17 mouse cellular contexts compared by ENCODE assay signal in genomic region chr12:34231621-34232150, GRCm38 (mm10).
DNase-seq lines count a peak whose midpoint lies in the region; ATAC-seq and TF ChIP-seq lines count a peak whose summit lies in the region.
"Had no signal": no experiment of that assay in that cellular context is flagged by ENCODE, and none has a peak within 500 bp of the region (broad histone marks: within the 10 kb centered on the region; RNA-seq: fewer than 3 reads in every experiment).

No protein-coding gene starts in this region.

- no peaks in the 10 kb centered on the region for H3K27me3 ChIP-seq in hindbrain, embryonic 16.5 days (replicated peaks; ENCODE audit: control insufficient read depth, insufficient read depth, low read length)
- no peaks in the 10 kb centered on the region for H3K27me3 ChIP-seq in hindbrain, embryonic 14.5 days (ENCODE audit: control insufficient read depth, insufficient read depth, low read length)
- no peaks in the 10 kb centered on the region for H3K27me3 ChIP-seq in forebrain, postnatal 0 days (ENCODE audit: insufficient read depth, low read length)
- H3K27me3 ChIP-seq: heart, embryonic 15.5 days; kidney, embryonic 15.5 days; midbrain, embryonic 13.5 days; neural tube, embryonic 12.5 days; stomach, embryonic 15.5 days had no signal

- H3K9ac ChIP-seq in hindbrain, embryonic 16.5 days (ENCODE audit: low read depth, low read length), result no peak overlapping the region
- no peak overlapping the region for H3K9ac ChIP-seq in hindbrain, embryonic 14.5 days
- H3K9ac ChIP-seq in forebrain, postnatal 0 days, result no peak overlapping the region
- H3K9ac ChIP-seq: heart, embryonic 15.5 days; kidney, embryonic 15.5 days; liver, embryonic 14.5 days; midbrain, embryonic 13.5 days; neural tube, embryonic 12.5 days; stomach, embryonic 15.5 days had no signal

- no peak overlapping the region for H3K4me2 ChIP-seq in hindbrain, embryonic 16.5 days (ENCODE audit: low read length)
- no peak overlapping the region for H3K4me2 ChIP-seq in hindbrain, embryonic 14.5 days (replicated peaks)
- no peak overlapping the region for H3K4me2 ChIP-seq in forebrain, postnatal 0 days (ENCODE audit: low read depth)
- H3K4me2 ChIP-seq: heart, embryonic 15.5 days; kidney, embryonic 15.5 days; midbrain, embryonic 13.5 days; neural tube, embryonic 12.5 days; stomach, embryonic 15.5 days had no signal

- no peaks in the 10 kb centered on the region for H3K4me1 ChIP-seq in hindbrain, embryonic 16.5 days (ENCODE audit: control insufficient read depth, insufficient read depth, low read depth, low read length)
- H3K4me1 ChIP-seq in hindbrain, embryonic 14.5 days (replicated peaks; ENCODE audit: control insufficient read depth, insufficient read depth, low read length), result no peaks in the 10 kb centered on the region
- H3K4me1 ChIP-seq in forebrain, postnatal 0 days (ENCODE audit: insufficient read depth), result no peaks in the 10 kb centered on the region
- H3K4me1 ChIP-seq: heart, embryonic 15.5 days; kidney, embryonic 15.5 days; midbrain, embryonic 13.5 days; neural tube, embryonic 12.5 days; stomach, embryonic 15.5 days had no signal

- DNase-seq in hindbrain, embryonic 14.5 days (ENCODE audit: low spot score), result no peak
- peak; percentile 31 to 33 for DNase-seq in right cerebral cortex, postnatal 10 days (ENCODE audit: low spot score in 2 of 2)
- no peak for DNase-seq in right cerebral cortex, postnatal 14 days
- DNase-seq in forebrain, postnatal 0 days, result peak; percentile 22
- no peak for DNase-seq in thymus, postnatal 0 days (ENCODE audit: low spot score)
- DNase-seq in natural killer cell, adult 2 months (ENCODE audit: low spot score in 2 of 2), result no peak
- DNase-seq: gastrocnemius, postnatal 25 days; lung, postnatal 36 days; right cerebral cortex, postnatal 25 days had no signal

- WGBS in hindbrain, embryonic 16.5 days, result 79% methylated on average over 4 of the region's 4 CpGs
- WGBS in hindbrain, embryonic 14.5 days, result 77% methylated on average over 4 of the region's 4 CpGs
- WGBS in forebrain, postnatal 0 days, result 72% methylated on average over 4 of the region's 4 CpGs

- no peak for TF ChIP-seq CTCF in forebrain, postnatal 0 days (IDR thresholded peaks at IDR 0.05; ENCODE audit: low read depth)

- no peak overlapping the region for H3K27ac ChIP-seq in hindbrain, embryonic 16.5 days (ENCODE audit: low read depth, low read length)
- H3K27ac ChIP-seq in hindbrain, embryonic 14.5 days, result no peak overlapping the region
- H3K27ac ChIP-seq in forebrain, postnatal 0 days (ENCODE audit: low read depth, low read length), result no peak overlapping the region
- H3K27ac ChIP-seq: heart, embryonic 15.5 days; kidney, embryonic 15.5 days; left cerebral cortex, adult 2 months; liver, embryonic 14.5 days; midbrain, embryonic 13.5 days; neural tube, embryonic 12.5 days; stomach, embryonic 15.5 days had no signal

- H3K4me3 ChIP-seq in hindbrain, embryonic 16.5 days (ENCODE audit: low read length), result no peak overlapping the region
- no peak overlapping the region for H3K4me3 ChIP-seq in hindbrain, embryonic 14.5 days (replicated peaks; ENCODE audit: low read length)
- H3K4me3 ChIP-seq in forebrain, postnatal 0 days (ENCODE audit: low read depth, low read length), result no peak overlapping the region
- H3K4me3 ChIP-seq: heart, embryonic 15.5 days; kidney, embryonic 15.5 days; left cerebral cortex, adult 2 months; midbrain, embryonic 13.5 days; neural tube, embryonic 12.5 days; stomach, embryonic 15.5 days had no signal

- peak; percentile 56; the same call in 1 of the 2 replicates for ATAC-seq in hindbrain, embryonic 16.5 days
- ATAC-seq in hindbrain, embryonic 14.5 days (ENCODE audit: low FRiP score), result no peak
- ATAC-seq in forebrain, postnatal 0 days, result no peak
- ATAC-seq: midbrain, embryonic 13.5 days had no signal

- H3K36me3 ChIP-seq in hindbrain, embryonic 16.5 days (ENCODE audit: control insufficient read depth, insufficient read depth, low read length), result no peaks in the 10 kb centered on the region
- H3K36me3 ChIP-seq in hindbrain, embryonic 14.5 days (replicated peaks; ENCODE audit: control insufficient read depth, insufficient read depth), result no peaks in the 10 kb centered on the region
- H3K36me3 ChIP-seq in forebrain, postnatal 0 days (ENCODE audit: insufficient read depth), result no peaks in the 10 kb centered on the region
- H3K36me3 ChIP-seq: heart, embryonic 15.5 days; kidney, embryonic 15.5 days; midbrain, embryonic 13.5 days; neural tube, embryonic 12.5 days; stomach, embryonic 15.5 days had no signal

- H3K9me3 ChIP-seq in hindbrain, embryonic 16.5 days (ENCODE audit: control insufficient read depth, low read length), result no peaks in the 10 kb centered on the region
- no peaks in the 10 kb centered on the region for H3K9me3 ChIP-seq in hindbrain, embryonic 14.5 days (ENCODE audit: control insufficient read depth, low read length)
- H3K9me3 ChIP-seq in forebrain, postnatal 0 days (ENCODE audit: low read length), result no peaks in the 10 kb centered on the region
- H3K9me3 ChIP-seq: heart, embryonic 15.5 days; kidney, embryonic 15.5 days; midbrain, embryonic 13.5 days; neural tube, embryonic 12.5 days; stomach, embryonic 15.5 days had no signal

Comparison
In these comparisons a context has a peak if more than half of its experiments do, and no peak if none do; other contexts are left out.
1. DNase-seq: peak in right cerebral cortex, postnatal 10 days (2 of 2) and forebrain, postnatal 0 days (single experiment); none in hindbrain, embryonic 14.5 days (single experiment), right cerebral cortex, postnatal 14 days (single experiment), thymus, postnatal 0 days (single experiment) and natural killer cell, adult 2 months (0 of 2).